Mouse (Mus musculus): ENCODE results near the gene Abcf1.

DNA sequence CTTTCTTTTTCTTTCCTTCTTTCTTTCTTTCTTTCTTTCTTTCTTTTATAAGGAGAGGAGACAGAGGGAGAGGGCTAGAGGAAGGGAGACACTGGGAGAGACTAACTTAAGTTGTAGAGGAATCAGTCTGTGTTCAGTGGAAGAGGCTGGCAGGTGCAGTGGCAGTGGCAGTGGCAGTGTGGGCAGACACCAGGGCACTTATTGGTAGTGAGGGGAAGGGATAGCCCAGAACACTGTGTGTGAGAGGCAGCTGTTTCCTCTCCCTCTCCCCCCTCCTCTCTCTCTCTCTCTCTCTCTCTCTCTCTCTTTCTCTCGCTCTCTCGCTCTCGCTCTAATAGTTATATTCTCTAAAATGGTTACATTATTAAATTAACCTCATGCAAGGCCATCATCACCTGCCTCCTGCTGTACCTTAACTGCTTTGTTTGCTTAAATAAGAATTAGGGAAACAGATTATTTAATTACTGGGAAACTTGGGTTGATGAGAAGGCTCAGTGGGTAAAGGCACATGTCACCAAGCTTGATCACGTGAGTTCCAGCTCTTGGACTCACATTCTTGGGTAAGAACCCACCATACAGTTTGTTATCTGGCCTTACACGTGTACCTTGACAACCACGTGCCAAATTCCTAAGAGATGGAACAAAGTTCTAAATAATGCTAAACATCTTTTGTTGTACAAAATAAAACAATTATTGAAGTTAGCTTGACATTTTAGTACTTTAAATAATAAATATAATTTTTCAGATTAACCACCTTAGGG, 29.2 kb upstream of the Abcf1 start:
- no peak for TF ChIP-seq GATA1 (IDR thresholded peaks at IDR 0.05; ENCODE audit: borderline replicate concordance, low read length)
- TF ChIP-seq FLI1 (IDR thresholded peaks at IDR 0.05; ENCODE audit: low read length) = no peak
